Mouse (Mus musculus): ENCODE measurements at regions not wholly inside any gene's neighbourhood (a gene's known extent, or its start where the extent isn't known, plus 50 kb on each side); places are given as distances from the start of the nearest gene placed in this dataset.
"Not testable (repeated sequence)": the region's sequence is repeated elsewhere in the genome, so short reads cannot be mapped to it uniquely, and the experiment has no call there.

GRCm38 (mm10) chr3:20816613-20817012 is 449.6 kb upstream of the Agtr1b start:
- Histone ChIP-seq H3K27ac (ENCODE audit: insufficient read depth, low read length) (no peak overlapping the region), H3K4me1 (ENCODE audit: control insufficient read depth, insufficient read depth, low read length) (peaks cover 2% of the 10 kb centered on the region), H3K4me3 (ENCODE audit: insufficient read depth, low read length) (no peak overlapping the region)
- TF ChIP-seq CTCF (IDR thresholded peaks at IDR 0.05; ENCODE audit: extremely low read depth, insufficient read depth, low read length): no peak
- no peak for TF ChIP-seq POLR2A (IDR thresholded peaks at IDR 0.05; ENCODE audit: extremely low read depth, insufficient read depth, low read length)

DNA sequence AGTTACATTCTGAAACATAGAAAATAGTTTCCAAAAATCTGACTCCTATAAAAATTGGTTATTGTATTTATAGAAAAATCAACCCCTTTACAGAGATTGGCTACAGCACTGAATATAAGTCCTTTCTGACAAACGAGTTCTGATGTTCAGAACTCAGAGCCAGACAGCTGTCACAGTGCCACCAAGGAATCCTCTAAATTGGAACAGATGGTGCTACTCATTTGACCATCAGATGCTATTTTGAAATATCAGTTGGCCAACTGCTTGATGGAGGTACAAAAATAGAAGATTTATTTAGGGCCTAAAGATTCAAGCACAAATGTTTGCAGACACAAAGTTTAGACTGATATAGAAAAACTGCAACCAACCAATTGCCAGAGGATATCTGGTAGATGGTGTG is 427.3 kb upstream of the Agtr1b start:
- no peaks in the 10 kb centered on the region for H3K4me1 ChIP-seq (ENCODE audit: control insufficient read depth, insufficient read depth, low read length)
- no peak overlapping the region for H3K4me3 ChIP-seq (ENCODE audit: insufficient read depth, low read length)
- no peak overlapping the region for H3K27ac ChIP-seq (ENCODE audit: insufficient read depth, low read length)
- no peak for TF ChIP-seq POLR2A (IDR thresholded peaks at IDR 0.05; ENCODE audit: extremely low read depth, insufficient read depth, low read length)
- no peak for TF ChIP-seq CTCF (IDR thresholded peaks at IDR 0.05; ENCODE audit: extremely low read depth, insufficient read depth, low read length)

DNA sequence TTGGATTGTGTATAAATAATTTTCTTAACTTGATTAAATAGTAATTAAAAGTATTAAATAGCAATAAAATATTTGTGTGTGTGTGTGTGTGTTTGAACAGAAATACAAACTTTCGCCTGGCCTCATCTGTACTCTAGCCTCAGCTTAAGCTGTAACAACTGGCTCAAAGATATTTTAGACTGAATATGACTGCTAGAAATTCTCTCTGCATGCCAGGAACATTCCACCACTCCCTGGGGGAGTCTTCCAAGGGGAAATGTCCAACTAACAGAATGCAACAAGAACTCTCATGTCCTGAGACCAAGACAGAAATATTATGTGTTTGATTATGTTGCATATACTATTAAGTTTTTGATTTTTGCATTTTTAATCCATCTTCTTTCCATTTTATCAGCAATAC is 425.5 kb upstream of the Agtr1b start:
- TF ChIP-seq POLR2A (IDR thresholded peaks at IDR 0.05; ENCODE audit: extremely low read depth, insufficient read depth, low read length) (no peak), CTCF (IDR thresholded peaks at IDR 0.05; ENCODE audit: extremely low read depth, insufficient read depth, low read length) (no peak)
- H3K4me3 ChIP-seq (ENCODE audit: insufficient read depth, low read length): no peak overlapping the region
- H3K27ac ChIP-seq (ENCODE audit: insufficient read depth, low read length): no peak overlapping the region

GRCm38 (mm10) chr3:20777883-20778282 is 410.9 kb upstream of the Agtr1b start:
- H3K27ac ChIP-seq (ENCODE audit: insufficient read depth, low read length): 0 out of 2 replicates have a peak overlapping the region, but pooled peaks have one; percentile 67
- no peak for TF ChIP-seq CTCF (IDR thresholded peaks at IDR 0.05; ENCODE audit: extremely low read depth, insufficient read depth, low read length)
- TF ChIP-seq POLR2A (IDR thresholded peaks at IDR 0.05; ENCODE audit: extremely low read depth, insufficient read depth, low read length): no peak

More for the DNA sequence above, 425.5 kb upstream of the Agtr1b start:
- H3K4me1 ChIP-seq (ENCODE audit: control insufficient read depth, insufficient read depth, low read length): no peaks in the 10 kb centered on the region

GRCm38 (mm10) chr3:20776964-20777304 is 410.0 kb upstream of the Agtr1b start:
- no peak overlapping the region for H3K27ac ChIP-seq (ENCODE audit: insufficient read depth, low read length)
- H3K4me3 ChIP-seq (ENCODE audit: insufficient read depth, low read length): no peak overlapping the region
- no peak for TF ChIP-seq POLR2A (IDR thresholded peaks at IDR 0.05; ENCODE audit: extremely low read depth, insufficient read depth, low read length)
- TF ChIP-seq CTCF (IDR thresholded peaks at IDR 0.05; ENCODE audit: extremely low read depth, insufficient read depth, low read length): no peak
- no peaks in the 10 kb centered on the region for H3K4me1 ChIP-seq (ENCODE audit: control insufficient read depth, insufficient read depth, low read length)

More at GRCm38 (mm10) chr3:20777883-20778282, 410.9 kb upstream of the Agtr1b start:
- no peaks in the 10 kb centered on the region for H3K4me1 ChIP-seq (ENCODE audit: control insufficient read depth, insufficient read depth, low read length)
- no peak overlapping the region for H3K4me3 ChIP-seq (ENCODE audit: insufficient read depth, low read length)

- no peak for TF ChIP-seq CTCF (IDR thresholded peaks at IDR 0.05; ENCODE audit: extremely low read depth, insufficient read depth, low read length)
- no peak for TF ChIP-seq POLR2A (IDR thresholded peaks at IDR 0.05; ENCODE audit: extremely low read depth, insufficient read depth, low read length)
- H3K4me3 ChIP-seq (ENCODE audit: insufficient read depth, low read length): no peak overlapping the region
- H3K4me1 ChIP-seq (ENCODE audit: control insufficient read depth, insufficient read depth, low read length): no peaks in the 10 kb centered on the region
- H3K27ac ChIP-seq (ENCODE audit: insufficient read depth, low read length): peak overlapping the region; percentile 76; the same call in 1 of the 2 replicates
These were observed 409.4 kb upstream of the Agtr1b start for GRCm38 (mm10) chr3:20776128-20776963.

DNA sequence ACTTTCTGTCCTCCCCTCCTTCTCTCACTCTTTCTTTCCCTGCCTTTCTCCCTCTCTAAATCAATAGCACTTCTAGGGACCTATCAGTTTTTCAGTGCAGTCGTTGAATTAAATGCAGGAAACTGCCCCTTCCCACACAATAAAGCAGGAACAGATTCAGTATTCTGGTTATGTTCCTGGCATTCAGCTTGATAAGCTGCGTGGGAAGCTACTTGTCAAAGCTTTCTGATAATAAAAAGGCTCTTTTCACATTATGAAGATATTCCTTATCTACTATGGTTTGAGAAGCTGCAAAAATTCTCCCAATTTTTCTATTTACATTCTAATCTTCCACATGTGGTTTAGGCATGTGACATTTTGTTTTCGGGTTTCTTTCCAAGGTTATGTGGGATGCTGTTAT is 367.3 kb upstream of the Agtr1b start:
- peak overlapping the region; percentile 84 for H3K27ac ChIP-seq (ENCODE audit: insufficient read depth, low read length)
- H3K4me3 ChIP-seq (ENCODE audit: insufficient read depth, low read length): no peak overlapping the region
- no peaks in the 10 kb centered on the region; the same call in 1 of the 2 replicates for H3K4me1 ChIP-seq (ENCODE audit: control insufficient read depth, insufficient read depth, low read length)
- no peak for TF ChIP-seq CTCF (IDR thresholded peaks at IDR 0.05; ENCODE audit: extremely low read depth, insufficient read depth, low read length)

GRCm38 (mm10) chr3:20732005-20732404 is 365.0 kb upstream of the Agtr1b start:
- Histone ChIP-seq H3K4me1 (ENCODE audit: control insufficient read depth, insufficient read depth, low read length) (no peaks in the 10 kb centered on the region; the same call in 1 of the 2 replicates), H3K4me3 (ENCODE audit: insufficient read depth, low read length) (no peak overlapping the region), H3K27ac (ENCODE audit: insufficient read depth, low read length) (no peak overlapping the region)
- no peak for TF ChIP-seq POLR2A (IDR thresholded peaks at IDR 0.05; ENCODE audit: extremely low read depth, insufficient read depth, low read length)
- TF ChIP-seq CTCF (IDR thresholded peaks at IDR 0.05; ENCODE audit: extremely low read depth, insufficient read depth, low read length): no peak

DNA sequence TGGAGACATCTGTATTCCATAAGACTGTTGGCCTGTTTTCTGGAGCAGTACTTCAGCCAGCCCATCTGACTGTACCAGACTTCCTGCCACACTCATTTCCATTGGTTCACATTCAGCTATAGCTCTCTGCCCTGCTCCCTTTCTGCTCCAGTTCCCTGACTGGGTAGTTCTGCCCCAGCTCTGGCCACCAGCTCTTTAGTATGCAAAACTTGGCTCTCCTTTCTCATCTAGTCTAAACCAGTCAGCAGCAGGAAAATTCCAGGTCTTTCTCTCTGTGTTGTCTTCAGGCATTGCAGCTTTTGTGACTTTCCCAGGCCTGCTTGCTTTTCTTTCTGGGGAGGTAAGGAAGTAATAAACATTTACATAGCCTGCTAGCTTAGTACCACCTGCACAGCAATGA is 363.5 kb upstream of the Agtr1b start:
- TF ChIP-seq CTCF (IDR thresholded peaks at IDR 0.05; ENCODE audit: extremely low read depth, insufficient read depth, low read length): no peak
- TF ChIP-seq POLR2A (IDR thresholded peaks at IDR 0.05; ENCODE audit: extremely low read depth, insufficient read depth, low read length): no peak
- Histone ChIP-seq H3K27ac (ENCODE audit: insufficient read depth, low read length) (no peak overlapping the region), H3K4me3 (ENCODE audit: insufficient read depth, low read length) (no peak overlapping the region), H3K4me1 (ENCODE audit: control insufficient read depth, insufficient read depth, low read length) (no peaks in the 10 kb centered on the region; the same call in 1 of the 2 replicates)

DNA sequence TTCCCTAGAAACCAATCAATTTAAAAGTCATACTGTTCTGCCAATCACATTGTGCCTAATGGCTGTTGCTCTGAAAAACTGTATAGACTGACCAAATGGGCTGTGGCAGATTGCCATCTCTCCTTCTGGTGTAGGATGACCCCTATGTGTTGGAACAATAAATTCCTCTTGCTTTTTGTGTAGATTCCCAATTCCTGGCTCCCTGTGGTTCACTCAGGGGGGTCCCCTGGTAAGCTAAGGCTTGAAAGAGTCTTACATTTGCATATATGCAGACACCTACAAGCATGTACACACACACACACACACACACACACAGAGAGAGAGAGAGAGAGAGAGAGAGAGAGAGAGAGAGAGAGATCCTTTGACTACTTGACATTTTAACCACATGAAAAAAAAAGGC is 362.8 kb upstream of the Agtr1b start:
- H3K4me3 ChIP-seq (ENCODE audit: insufficient read depth, low read length); H3K27ac ChIP-seq (ENCODE audit: insufficient read depth, low read length); H3K4me1 ChIP-seq (ENCODE audit: control insufficient read depth, insufficient read depth, low read length): not testable (repeated sequence)

Data from cortical plate, adult 2 months (tissue).